Mouse (Mus musculus) monocyte, adult 59 days (primary cell): ENCODE results near the gene Sp110. TPM values are rescaled to one million over a fixed set of nuclear protein-coding genes. Genes with fewer than 3 reads are reported as not detected.

ENCODE experiments used
- total RNA-seq, 2 experiments: library from RNA; stranded (reverse); gene quantifications; one replicate each; pipeline ENCODE4 v1.2.4; 2023

The Sp110 gene
- total RNA-seq = 10 to 100 TPM; 73.8 to 81.3 TPM

GRCm38 (mm10) chr1:85598271-85599012 lies at the start of gene Sp110:
Sp110 (minus strand) TSS chr1:85598817.

GRCm38 (mm10) chr1:85600078-85600477 lies 1.5 kb upstream of the Sp110 start, which contains the start of gene Sp140:
Sp140 (plus strand) TSS chr1:85600378.

GRCm38 (mm10) chr1:85575376-85575775 lies 23.2 kb downstream of the Sp110 start, which contains the start of gene G530012D18Rik:
G530012D18Rik (plus strand) TSS chr1:85575676.

Other genes with a start within 250 kb of the Sp110 start
- not detected for gene G530012D18Rik, start 23.1 kb downstream of the Sp110 start, total RNA-seq
- gene Sp140, start 1.6 kb upstream of the Sp110 start, total RNA-seq = 100 to 1,000 TPM in 1 of 2 experiments, 10 to 100 TPM in 1; 98.1 to 108 TPM
- gene Sp100, start 51.2 kb upstream of the Sp110 start, total RNA-seq = 100 to 1,000 TPM; 283 to 321 TPM
- 10 to 100 TPM; 39.6 to 40.5 TPM for gene A630001G21Rik, start 179.8 kb upstream of the Sp110 start, total RNA-seq
- 100 to 1,000 TPM in 1 of 2 experiments, 10 to 100 TPM in 1; 95.7 to 101 TPM for gene Cab39, start 194.6 kb upstream of the Sp110 start, total RNA-seq